In the genomic region with DNA sequence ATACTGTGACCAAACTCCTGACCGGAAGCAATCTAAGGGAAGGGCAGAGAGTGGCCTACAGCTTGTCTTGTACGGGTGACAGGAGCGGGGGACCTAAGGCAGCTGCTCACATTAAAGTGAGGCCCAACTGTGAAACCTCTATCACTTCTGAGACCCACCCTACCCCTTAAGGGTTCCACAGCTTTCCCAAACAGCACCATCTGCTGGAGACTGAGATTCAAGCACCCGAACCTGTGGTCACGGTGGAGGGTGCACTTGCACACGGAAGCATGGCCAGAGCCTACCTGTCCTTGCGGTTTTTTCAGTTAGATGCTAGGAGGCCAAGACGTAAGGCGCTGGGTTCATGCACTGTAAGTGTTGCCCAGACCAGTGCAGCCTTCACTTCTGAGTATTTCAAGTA, we compare ENCODE assay signal across 9 mouse cellular contexts. TPM values are rescaled to one million over a fixed set of nuclear protein-coding genes. Genes with fewer than 3 reads are reported as not detected.
DNase-seq lines count a peak whose midpoint lies in the region; ATAC-seq lines count a peak whose summit lies in the region.
"Had no signal": no experiment of that assay in that cellular context is flagged by ENCODE, and none has a peak within 500 bp of the region (broad histone marks: within the 10 kb centered on the region; RNA-seq: fewer than 3 reads in every experiment).

No protein-coding gene starts in this region.

- no peak overlapping the region for H3K27ac ChIP-seq in forebrain, embryonic 15.5 days (replicated peaks)

- H3K4me1 ChIP-seq in forebrain, embryonic 15.5 days: peaks cover 9% of the 10 kb centered on the region

- DNase-seq in embryo, embryonic 10 days (ENCODE audit: low spot score): peak; percentile 52
- no peak for DNase-seq in embryo, embryonic 9.5 days (ENCODE audit: extremely low spot score)
- DNase-seq in left cerebral cortex, postnatal 4 days: peak; percentile 21
- no peak for DNase-seq in left cerebral cortex, postnatal 10 days (ENCODE audit: extremely low spot score in 1 of 2, low spot score in 2 of 2)
- DNase-seq in adrenal gland, postnatal 36 days: peak; percentile 30 to 42
- DNase-seq in kidney, postnatal 4 days: peak; percentile 66 to 74
- peak; percentile 39 for DNase-seq in splenic B cell, adult 2 months (ENCODE audit: low read depth, low spot score)

- H3K4me2 ChIP-seq in forebrain, embryonic 15.5 days (replicated peaks): no peak overlapping the region
- H3K4me2 ChIP-seq: heart, embryonic 15.5 days had no signal

- H3K9ac ChIP-seq in forebrain, embryonic 15.5 days (replicated peaks): no peak overlapping the region
- H3K9ac ChIP-seq: heart, embryonic 15.5 days had no signal

- ATAC-seq in forebrain, embryonic 15.5 days (replicated peaks): no peak

- intact Hi-C loops in left cerebral cortex, postnatal 4 days (cut with DNase I): loop anchor here (10.0 kb wide), 1 partner anchor 369 kb away; no protein-coding TSS in a partner anchor
- intact Hi-C loops in left cerebral cortex, postnatal 10 days (cut with DNase I): no loop called here

- H3K36me3 ChIP-seq in splenic B cell, adult 2 months (ENCODE audit: control insufficient read depth, insufficient read depth, low read length, poor library complexity, severe bottlenecking): peaks cover 13% of the 10 kb centered on the region
- H3K36me3 ChIP-seq in forebrain, embryonic 15.5 days: peaks cover 31% of the 10 kb centered on the region

- H3K4me3 ChIP-seq in forebrain, embryonic 15.5 days: no peak overlapping the region
- H3K4me3 ChIP-seq: heart, embryonic 15.5 days had no signal

- WGBS in forebrain, embryonic 15.5 days: 81% methylated on average over 9 of the region's 9 CpGs

- H3K27me3 ChIP-seq in splenic B cell, adult 2 months (ENCODE audit: control insufficient read depth, insufficient read depth, low read length, poor library complexity, severe bottlenecking): no peaks in the 10 kb centered on the region
- no peaks in the 10 kb centered on the region for H3K27me3 ChIP-seq in forebrain, embryonic 15.5 days
- H3K27me3 ChIP-seq: heart, embryonic 15.5 days had no signal

- H3K9me3 ChIP-seq in forebrain, embryonic 15.5 days: no peaks in the 10 kb centered on the region
- H3K9me3 ChIP-seq: heart, embryonic 15.5 days had no signal

RNA-seq across cellular contexts. Expression of a gene that starts 18.3 kb away (rescaled TPM):
- total RNA-seq in left cerebral cortex, postnatal 4 days (2021): 1 to 10 TPM in 1 of 2 experiments, not detected in 1; 1.1 TPM
- not detected for total RNA-seq in left cerebral cortex, postnatal 10 days (2021)
- total RNA-seq in adrenal gland, postnatal 36 days (2021): not detected
- 0.65 and 1.6 TPM in 2 replicates for polyA plus RNA-seq in forebrain, embryonic 15.5 days (2015; fragmentation: Nextera tagmentation; extraction: Ambion mirVana)

RNA-seq across cellular contexts. Expression of a gene that starts 58.8 kb away (rescaled TPM):
- 1 to 10 TPM; 3.7 to 4.7 TPM for total RNA-seq in left cerebral cortex, postnatal 4 days (2021)
- total RNA-seq in left cerebral cortex, postnatal 10 days (2021): 1 to 10 TPM; 4.4 to 5.0 TPM
- 10 to 100 TPM in 1 of 2 experiments, 1 to 10 TPM in 1; 5.5 to 12.9 TPM for total RNA-seq in adrenal gland, postnatal 36 days (2021)
- 1.5 and 1.6 TPM in 2 replicates for polyA plus RNA-seq in forebrain, embryonic 15.5 days (2015; fragmentation: Nextera tagmentation; extraction: Ambion mirVana)

Comparison
In these comparisons a context has a peak if more than half of its experiments do, and no peak if none do; other contexts are left out.
1. DNase-seq: peak in embryo, embryonic 10 days (single experiment), left cerebral cortex, postnatal 4 days (single experiment), adrenal gland, postnatal 36 days (2 of 2), kidney, postnatal 4 days (2 of 2) and splenic B cell, adult 2 months (single experiment); none in embryo, embryonic 9.5 days (single experiment) and left cerebral cortex, postnatal 10 days (0 of 2).